Mouse (Mus musculus) neural tube, embryonic 11.5 days (tissue): ENCODE results near the gene Itga5. TPM values are rescaled to one million over a fixed set of nuclear protein-coding genes. Genes with fewer than 3 reads are reported as not detected.
A peak's percentile ranks its signal among the peaks of the same experiment; 100 is the strongest.

Source experiments
- ATAC-seq: fragments of 200-750 bp; cut with Nextera tagmentation; 2 replicates; pipeline ENCODE4 v1.8.0; 2017; ENCODE audit warnings: moderate number of reproducible peaks, mild to moderate bottlenecking, moderate TSS enrichment, moderate library complexity; ENCODE audit not compliant: insufficient read depth, low FRiP score, low TSS enrichment
- DNase-seq: peaks from one replicate; pipeline ENCODE4 v3.0.0-alpha.2; 2015; ENCODE audit warnings: low spot score
- H3K27ac ChIP-seq: fragments of 300-500 bp; sonication (generic); 2 replicates; pipeline ENCODE4 v1.5.1; 2014; ENCODE audit warnings: low read depth, mild to moderate bottlenecking, low read length
- H3K27me3 ChIP-seq: fragments of 300-500 bp; sonication (generic); 2 replicates; pipeline ENCODE4 v1.6.1; 2014; ENCODE audit warnings: mild to moderate bottlenecking, low read length, mixed read lengths; ENCODE audit not compliant: control insufficient read depth, insufficient read depth
- H3K36me3 ChIP-seq: fragments of 300-500 bp; sonication (generic); 2 replicates; pipeline ENCODE4 v1.6.1; 2014; ENCODE audit warnings: mild to moderate bottlenecking, low read length, moderate library complexity, mixed read lengths; ENCODE audit not compliant: control insufficient read depth, insufficient read depth
- H3K4me1 ChIP-seq: fragments of 300-500 bp; sonication (generic); 2 replicates; pipeline ENCODE4 v1.6.1; 2014; ENCODE audit warnings: low read length, mixed read lengths; ENCODE audit not compliant: control insufficient read depth, insufficient read depth
- H3K4me2 ChIP-seq: fragments of 300-500 bp; sonication (generic); 2 replicates; pipeline ENCODE4 v1.6.1; 2014; ENCODE audit warnings: low read depth, mild to moderate bottlenecking, moderate library complexity
- H3K4me3 ChIP-seq: fragments of 300-500 bp; sonication (generic); 2 replicates; pipeline ENCODE4 v1.5.1; 2014; ENCODE audit warnings: low read depth, low read length
- H3K9ac ChIP-seq: fragments of 300-500 bp; sonication (generic); 2 replicates; pipeline ENCODE4 v1.6.1; 2014; ENCODE audit warnings: mild to moderate bottlenecking, low read length
- H3K9me3 ChIP-seq: fragments of 300-500 bp; sonication (generic); 2 replicates; pipeline ENCODE4 v1.6.1; 2016; ENCODE audit warnings: low read length; ENCODE audit not compliant: control insufficient read depth
- WGBS: fragments of 180-500 bp; shearing (Covaris S2); extraction: QIAGEN DNeasy Blood & Tissue Kit; methylation state at CpG from one replicate; pipeline ENCODE4 v1.1.7; 2014; 5-methylcytosine and 5-hydroxymethylcytosine counted together
- polyA plus RNA-seq: library from polyadenylated mRNA; unstranded; fragments of >200 nt; fragmentation: Nextera tagmentation; extraction: Ambion mirVana; gene quantifications from 2 replicates; pipeline ENCODE4 v1.2.1, GENCODE M21; 2014

The Itga5 gene
- polyA plus RNA-seq, 1 experiment from 2014 or later = 21.3 TPM

GRCm38 (mm10) chr15:103352856-103353255 lies 13.7 kb downstream of the Itga5 start:
- H3K36me3 ChIP-seq = peaks cover 7% of the 10 kb centered on the region

GRCm38 (mm10) chr15:103347275-103347684 lies 19.3 kb downstream of the Itga5 start:
- no peak for ATAC-seq
- Histone ChIP-seq H3K9ac (no peak overlapping the region), H3K9me3 (no peaks in the 10 kb centered on the region), H3K4me2 (no peak overlapping the region), H3K4me1 (no peaks in the 10 kb centered on the region), H3K27ac (no peak overlapping the region), H3K4me3 (no peak overlapping the region), H3K36me3 (peaks cover 9% of the 10 kb centered on the region), H3K27me3 (no peaks in the 10 kb centered on the region)
- 13% methylated on average over 2 of the region's 2 CpGs for WGBS
- DNase-seq = peak; percentile 63

More at GRCm38 (mm10) chr15:103352856-103353255, 13.7 kb downstream of the Itga5 start:
- Histone ChIP-seq H3K9ac (no peak overlapping the region), H3K27me3 (no peaks in the 10 kb centered on the region), H3K4me1 (no peaks in the 10 kb centered on the region), H3K4me2 (no peak overlapping the region), H3K9me3 (no peaks in the 10 kb centered on the region), H3K27ac (no peak overlapping the region), H3K4me3 (no peak overlapping the region)
- DNase-seq (peak; percentile 63), ATAC-seq (peak; percentile 33; the same call in 1 of the 2 replicates)
- WGBS = 48% methylated on average over 4 of the region's 4 CpGs

- H3K9ac ChIP-seq = no peak overlapping the region
- H3K27ac ChIP-seq = no peak overlapping the region
- ATAC-seq (no peak), DNase-seq (no peak)
- no peak overlapping the region for H3K4me2 ChIP-seq
- peaks cover 6% of the 10 kb centered on the region for H3K36me3 ChIP-seq
- peaks cover 1% of the 10 kb centered on the region; the same call in 1 of the 2 replicates for H3K4me1 ChIP-seq
- H3K27me3 ChIP-seq = peaks cover 4% of the 10 kb centered on the region; the same call in 1 of the 2 replicates
- H3K9me3 ChIP-seq = no peaks in the 10 kb centered on the region
- 95% methylated on average over 6 of the region's 6 CpGs for WGBS
- H3K4me3 ChIP-seq = no peak overlapping the region
These were observed 20.8 kb downstream of the Itga5 start for GRCm38 (mm10) chr15:103345789-103346188.

DNA sequence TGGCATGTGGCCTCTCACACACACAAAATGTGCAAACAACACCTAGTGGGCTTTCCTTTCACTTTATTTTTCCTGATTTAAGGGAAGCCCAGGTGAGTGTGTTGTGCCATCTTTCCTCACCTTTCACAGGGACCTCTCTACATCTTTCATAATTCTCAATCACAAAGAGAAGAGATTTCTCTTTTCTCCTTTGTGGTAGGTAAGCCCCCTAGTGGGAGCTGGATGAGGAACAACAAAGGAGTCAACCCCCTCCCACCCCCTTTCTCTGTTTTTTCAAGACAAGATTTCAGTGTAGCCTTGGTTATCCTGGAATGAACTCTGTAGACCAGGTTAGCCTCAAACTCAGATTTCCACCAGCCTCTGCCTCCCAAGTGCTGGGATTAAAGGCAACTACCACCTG lies 23.0 kb downstream of the Itga5 start:
- Histone ChIP-seq H3K4me3 (no peak overlapping the region), H3K36me3 (peaks cover 6% of the 10 kb centered on the region), H3K9me3 (no peaks in the 10 kb centered on the region), H3K27ac (no peak overlapping the region), H3K4me1 (peaks cover 18% of the 10 kb centered on the region), H3K9ac (no peak overlapping the region), H3K27me3 (peaks cover 18% of the 10 kb centered on the region), H3K4me2 (no peak overlapping the region)
- DNase-seq (no peak), ATAC-seq (no peak)

- Histone ChIP-seq H3K27ac (no peak overlapping the region), H3K4me2 (no peak overlapping the region), H3K9ac (no peak overlapping the region), H3K9me3 (no peaks in the 10 kb centered on the region), H3K27me3 (peaks cover 20% of the 10 kb centered on the region), H3K4me1 (peaks cover 18% of the 10 kb centered on the region), H3K36me3 (peaks cover 6% of the 10 kb centered on the region), H3K4me3 (no peak overlapping the region)
- DNase-seq = no peak
- no peak for ATAC-seq
- 69% methylated on average over 2 of the region's 3 CpGs for WGBS
These were observed 23.6 kb downstream of the Itga5 start for GRCm38 (mm10) chr15:103343008-103343407.

- 13% methylated on average over 4 of the region's 4 CpGs for WGBS
- H3K4me2 ChIP-seq = no peak overlapping the region; the same call in 1 of the 2 replicates
- H3K27ac ChIP-seq = no peak overlapping the region
- H3K36me3 ChIP-seq = peaks cover 6% of the 10 kb centered on the region
- H3K9me3 ChIP-seq = no peaks in the 10 kb centered on the region
- peaks cover 18% of the 10 kb centered on the region for H3K4me1 ChIP-seq
- ATAC-seq = no peak
- H3K27me3 ChIP-seq = peaks cover 20% of the 10 kb centered on the region
- no peak overlapping the region for H3K9ac ChIP-seq
- DNase-seq = peak; percentile 81
- H3K4me3 ChIP-seq = no peak overlapping the region
These were observed 24.1 kb downstream of the Itga5 start for GRCm38 (mm10) chr15:103342415-103342814.

GRCm38 (mm10) chr15:103341547-103341946 lies 25.0 kb downstream of the Itga5 start:
- Histone ChIP-seq H3K4me2 (no peak overlapping the region), H3K27me3 (peaks cover 20% of the 10 kb centered on the region), H3K4me1 (peaks cover 18% of the 10 kb centered on the region), H3K4me3 (no peak overlapping the region), H3K36me3 (peaks cover 6% of the 10 kb centered on the region), H3K9ac (no peak overlapping the region), H3K9me3 (no peaks in the 10 kb centered on the region), H3K27ac (no peak overlapping the region)
- DNase-seq (no peak), ATAC-seq (no peak)
- 36% methylated on average over 8 of the region's 8 CpGs for WGBS

- Histone ChIP-seq H3K27me3 (peaks cover 20% of the 10 kb centered on the region), H3K4me2 (peak overlapping the region; percentile 94), H3K27ac (no peak overlapping the region), H3K9me3 (no peaks in the 10 kb centered on the region), H3K4me3 (peak overlapping the region; percentile 53; the same call in 1 of the 2 replicates), H3K9ac (peak overlapping the region; percentile 6; the same call in 1 of the 2 replicates), H3K4me1 (peaks cover 18% of the 10 kb centered on the region), H3K36me3 (peaks cover 3% of the 10 kb centered on the region)
- DNase-seq (no peak), ATAC-seq (no peak)
- 13% methylated on average over 4 of the region's 4 CpGs for WGBS
These were observed 25.8 kb downstream of the Itga5 start for GRCm38 (mm10) chr15:103340786-103341185.

GRCm38 (mm10) chr15:103339961-103340337 lies 26.6 kb downstream of the Itga5 start, which contains the start of gene Zfp385a:
Gene Zfp385a, minus strand, starts transcription at chr15:103340093.
- Histone ChIP-seq H3K4me3 (peak within 1 kb of the TSS; percentile 53), H3K9me3 (no peaks in the 10 kb centered on the region), H3K9ac (peak within 1 kb of the TSS; percentile 55), H3K27ac (no peak within 1 kb of the TSS), H3K36me3 (peaks cover 2% of the 10 kb centered on the region; the same call in 1 of the 2 replicates), H3K4me1 (peaks cover 18% of the 10 kb centered on the region), H3K27me3 (peaks cover 20% of the 10 kb centered on the region), H3K4me2 (peak within 1 kb of the TSS; percentile 94)
- ATAC-seq (peak; percentile 58; the same call in 1 of the 2 replicates), DNase-seq (peak; percentile 31)
- under 1% methylated on average over 26 of the region's 26 CpGs for WGBS
